Mouse (Mus musculus): ENCODE results near the gene Zc3h12c. TPM values are rescaled to one million over a fixed set of nuclear protein-coding genes. Genes with fewer than 3 reads are reported as not detected.

Gene Zc3h12c
- 0.33 and 0.56 TPM in 2 replicates for polyA plus RNA-seq (2012)

GRCm38 (mm10) chr9:52167863-52168685 is at the start of gene Zc3h12c:
Zc3h12c (minus strand) TSS chr9:52168572.

Other genes with a start within 250 kb of the Zc3h12c start
- gene Fdx1, start 205.0 kb downstream of the Zc3h12c start, polyA plus RNA-seq (2012), result 34.9 and 36.8 TPM in 2 replicates
- gene Rdx, start 121.4 kb downstream of the Zc3h12c start, polyA plus RNA-seq (2012), result 40.6 and 48.0 TPM in 2 replicates

Measured in megakaryocyte-erythroid progenitor cell, adult 5 weeks (primary cell).